Mouse (Mus musculus) kidney, embryonic 14.5 days (tissue): Measurements from ENCODE around the gene Dnah10. TPM values are rescaled to one million over a fixed set of nuclear protein-coding genes. Genes with fewer than 3 reads are reported as not detected.
"Not testable (repeated sequence)": the region's sequence is repeated elsewhere in the genome, so short reads cannot be mapped to it uniquely, and the experiment has no call there.

Experiments
- ATAC-seq: fragments of 200-750 bp; cut with Nextera tagmentation; 2 replicates; pipeline ENCODE4 v1.8.0; 2017; ENCODE audit warnings: moderate number of reproducible peaks, mild to moderate bottlenecking, moderate TSS enrichment, moderate library complexity; ENCODE audit not compliant: low FRiP score, low TSS enrichment
- H3K27ac ChIP-seq: fragments of 300-500 bp; sonication (generic); 2 replicates; pipeline ENCODE4 v1.5.1; 2014; ENCODE audit warnings: low read depth, mild to moderate bottlenecking, low read length, moderate library complexity, mixed read lengths
- H3K27me3 ChIP-seq: fragments of 300-500 bp; sonication (generic); 2 replicates; pipeline ENCODE4 v1.6.1; 2014; ENCODE audit warnings: mild to moderate bottlenecking, low read length; ENCODE audit not compliant: control insufficient read depth, insufficient read depth
- H3K36me3 ChIP-seq: fragments of 300-500 bp; sonication (generic); 2 replicates; pipeline ENCODE4 v1.6.1; 2014; ENCODE audit warnings: low read length, mixed read lengths; ENCODE audit not compliant: control insufficient read depth, insufficient read depth
- H3K4me1 ChIP-seq: fragments of 300-500 bp; sonication (generic); 2 replicates; pipeline ENCODE4 v1.6.1; 2014; ENCODE audit warnings: low read length, mixed read lengths; ENCODE audit not compliant: control insufficient read depth, insufficient read depth
- H3K4me2 ChIP-seq: fragments of 300-500 bp; sonication (generic); replicated peaks from 2 replicates; pipeline ENCODE4 v1.6.1; 2014; ENCODE audit warnings: low read depth, mild to moderate bottlenecking, low read length
- H3K4me3 ChIP-seq: fragments of 300-500 bp; sonication (generic); 2 replicates; pipeline ENCODE4 v1.5.1; 2014; ENCODE audit warnings: mild to moderate bottlenecking, low read length
- H3K9ac ChIP-seq: fragments of 300-500 bp; sonication (generic); 2 replicates; pipeline ENCODE4 v1.6.1; 2014; ENCODE audit warnings: low read depth, mild to moderate bottlenecking, low read length, moderate library complexity
- H3K9me3 ChIP-seq: fragments of 300-500 bp; sonication (generic); 2 replicates; pipeline ENCODE4 v1.6.1; 2016; ENCODE audit warnings: low read length; ENCODE audit not compliant: control insufficient read depth
- WGBS: fragments of 180-500 bp; shearing (Covaris S2); extraction: QIAGEN DNeasy Blood & Tissue Kit; methylation state at CpG from one replicate; pipeline ENCODE4 v1.1.7; 2014; 5-methylcytosine and 5-hydroxymethylcytosine counted together
- polyA plus RNA-seq: library from polyadenylated mRNA; unstranded; fragments of >200 nt; fragmentation: Nextera tagmentation; extraction: Ambion mirVana; gene quantifications from 2 replicates; pipeline ENCODE4 v1.2.1, GENCODE M21; 2014

The Dnah10 gene
- polyA plus RNA-seq, 1 experiment from 2014 or later = 0.14 TPM

- WGBS = 83% methylated on average over 3 of the region's 3 CpGs
- Histone ChIP-seq H3K4me2 (no peak overlapping the region), H3K4me3 (no peak overlapping the region), H3K36me3 (no peaks in the 10 kb centered on the region), H3K27me3 (no peaks in the 10 kb centered on the region), H3K9me3 (0 out of 2 replicates have a peak, but pooled peaks cover 3% of the 10 kb centered on the region), H3K27ac (no peak overlapping the region), H3K9ac (no peak overlapping the region), H3K4me1 (no peaks in the 10 kb centered on the region)
- no peak for ATAC-seq
Observed at GRCm38 (mm10) chr5:124743841-124744240, 19.0 kb downstream of the Dnah10 start.

DNA sequence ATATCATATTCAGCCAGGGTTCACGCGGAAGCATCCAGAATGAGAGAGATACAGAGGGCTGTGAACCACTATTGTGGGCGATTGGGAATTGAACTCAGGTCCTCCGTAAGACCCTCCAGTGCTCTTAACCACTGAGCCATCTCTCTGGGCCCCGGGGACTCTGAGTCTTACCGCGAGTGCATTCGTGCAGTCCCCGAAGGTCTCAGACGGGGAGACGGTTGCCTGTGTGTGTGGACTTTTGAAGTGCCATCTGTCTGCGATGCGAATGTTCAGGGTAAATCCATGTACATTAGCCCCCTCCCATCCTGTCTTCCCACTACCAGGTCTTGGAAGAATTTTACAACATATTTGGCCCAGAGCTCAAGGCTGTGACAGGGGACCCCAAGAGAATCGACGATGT, 21.3 kb downstream of the Dnah10 start:
- WGBS = 91% methylated on average over 15 of the region's 15 CpGs
- no peak for ATAC-seq

DNA sequence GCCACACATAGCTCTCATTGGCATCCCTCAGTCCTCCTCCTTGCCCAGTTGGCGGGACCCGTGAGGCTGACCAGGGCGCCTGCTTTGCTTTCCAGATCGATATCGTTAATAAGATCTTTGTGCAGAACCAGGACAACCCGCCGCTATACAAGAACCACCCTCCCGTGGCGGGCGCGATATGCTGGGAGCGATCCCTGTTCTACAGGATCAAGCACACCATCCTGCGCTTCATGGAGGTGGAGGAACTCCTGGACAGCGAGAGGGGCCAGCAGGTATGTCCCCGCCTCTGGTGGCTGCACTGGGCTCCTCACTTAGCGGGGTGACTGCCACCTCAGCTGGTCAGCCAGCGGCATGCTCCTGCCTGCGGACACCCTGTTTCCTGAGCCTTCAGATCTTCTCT, 23.4 kb downstream of the Dnah10 start:
- no peak overlapping the region for H3K9ac ChIP-seq
- no peaks in the 10 kb centered on the region for H3K36me3 ChIP-seq
- H3K27me3 ChIP-seq = no peaks in the 10 kb centered on the region
- WGBS = 87% methylated on average over 18 of the region's 18 CpGs
- H3K9me3 ChIP-seq = no peaks in the 10 kb centered on the region
- no peak for ATAC-seq
- no peak overlapping the region for H3K27ac ChIP-seq
- no peak overlapping the region for H3K4me3 ChIP-seq
- H3K4me1 ChIP-seq = no peaks in the 10 kb centered on the region
- H3K4me2 ChIP-seq = no peak overlapping the region

More for the DNA sequence above, 21.3 kb downstream of the Dnah10 start:
- no peak overlapping the region for H3K4me3 ChIP-seq
- no peak overlapping the region for H3K27ac ChIP-seq
- no peak overlapping the region for H3K9ac ChIP-seq
- no peaks in the 10 kb centered on the region for H3K4me1 ChIP-seq
- no peaks in the 10 kb centered on the region for H3K9me3 ChIP-seq
- H3K27me3 ChIP-seq = no peaks in the 10 kb centered on the region
- H3K4me2 ChIP-seq = no peak overlapping the region
- H3K36me3 ChIP-seq = no peaks in the 10 kb centered on the region

GRCm38 (mm10) chr5:124751656-124752055, 26.8 kb downstream of the Dnah10 start:
- H3K4me3 ChIP-seq = no peak overlapping the region
- no peak for ATAC-seq
- no peak overlapping the region for H3K9ac ChIP-seq
- H3K4me1 ChIP-seq = no peaks in the 10 kb centered on the region
- no peak overlapping the region for H3K27ac ChIP-seq
- 82% methylated on average over 9 of the region's 9 CpGs for WGBS
- H3K4me2 ChIP-seq = no peak overlapping the region
- no peaks in the 10 kb centered on the region for H3K36me3 ChIP-seq
- no peaks in the 10 kb centered on the region for H3K9me3 ChIP-seq
- no peaks in the 10 kb centered on the region for H3K27me3 ChIP-seq

DNA sequence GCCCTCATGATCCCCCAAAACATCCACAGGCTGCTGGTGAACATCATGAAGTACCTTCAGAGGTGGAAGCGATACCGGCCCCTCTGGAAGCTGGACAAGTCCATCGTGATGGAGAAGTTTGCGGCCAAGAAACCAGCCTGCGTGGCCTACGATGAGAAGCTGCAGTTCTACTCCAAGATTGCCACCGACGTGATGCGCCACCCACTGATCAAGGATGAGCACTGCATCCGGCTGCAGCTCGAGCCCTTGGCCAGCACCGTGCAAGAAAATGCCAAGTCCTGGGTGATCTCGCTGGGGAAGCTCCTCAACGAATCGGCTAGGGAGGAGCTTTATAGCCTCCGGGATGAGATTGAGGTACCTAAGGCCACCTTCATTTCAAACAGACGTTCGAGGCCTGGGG, 36.1 kb downstream of the Dnah10 start:
- H3K27me3 ChIP-seq = no peaks in the 10 kb centered on the region
- H3K4me1 ChIP-seq = no peaks in the 10 kb centered on the region
- 65% methylated on average over 18 of the region's 18 CpGs for WGBS

GRCm38 (mm10) chr5:124761787-124762186, 36.9 kb downstream of the Dnah10 start:
- 97% methylated on average over 1 of the region's 1 CpGs for WGBS
- Histone ChIP-seq H3K4me1 (no peaks in the 10 kb centered on the region), H3K27ac (no peak overlapping the region), H3K36me3 (no peaks in the 10 kb centered on the region), H3K9ac (no peak overlapping the region), H3K4me2 (no peak overlapping the region), H3K9me3 (peaks cover 5% of the 10 kb centered on the region; the same call in 1 of the 2 replicates), H3K27me3 (no peaks in the 10 kb centered on the region), H3K4me3 (no peak overlapping the region)
- ATAC-seq = no peak

More for the DNA sequence above, 36.1 kb downstream of the Dnah10 start:
- Histone ChIP-seq H3K4me3 (no peak overlapping the region), H3K27ac (no peak overlapping the region), H3K9ac (no peak overlapping the region), H3K36me3 (no peaks in the 10 kb centered on the region), H3K4me2 (no peak overlapping the region), H3K9me3 (peaks cover 5% of the 10 kb centered on the region; the same call in 1 of the 2 replicates)
- ATAC-seq = no peak

GRCm38 (mm10) chr5:124774552-124774951, 49.7 kb downstream of the Dnah10 start:
- WGBS = 65% methylated on average over 3 of the region's 3 CpGs
- H3K4me3 ChIP-seq = no peak overlapping the region
- no peak overlapping the region for H3K4me2 ChIP-seq
- no peaks in the 10 kb centered on the region for H3K36me3 ChIP-seq
- H3K9ac ChIP-seq = no peak overlapping the region
- no peak for ATAC-seq
- H3K4me1 ChIP-seq = no peaks in the 10 kb centered on the region
- H3K27ac ChIP-seq = no peak overlapping the region
- H3K9me3 ChIP-seq = no peaks in the 10 kb centered on the region
- H3K27me3 ChIP-seq = no peaks in the 10 kb centered on the region

DNA sequence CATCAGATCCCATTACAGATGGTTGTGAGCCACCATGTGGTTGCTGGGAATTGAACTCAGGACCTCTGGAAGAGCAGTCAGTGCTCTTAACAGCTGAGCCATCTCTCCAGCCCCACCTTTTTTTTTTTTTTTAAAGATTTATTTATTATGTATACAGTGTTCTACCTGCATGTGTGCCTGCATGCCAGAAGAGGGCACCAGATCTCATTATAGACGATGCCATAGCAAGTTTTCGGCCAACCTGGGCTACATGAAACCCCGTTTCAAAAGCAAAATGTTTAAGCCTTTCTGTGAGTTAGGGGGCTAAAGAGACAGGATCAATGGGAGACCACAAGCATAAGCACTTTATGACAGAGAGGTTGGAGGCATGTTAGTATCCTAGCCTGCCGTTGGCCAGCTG, 51.4 kb downstream of the Dnah10 start:
- H3K4me1 ChIP-seq, H3K9ac ChIP-seq, ATAC-seq, H3K27ac ChIP-seq, H3K36me3 ChIP-seq, H3K4me3 ChIP-seq, H3K27me3 ChIP-seq, H3K4me2 ChIP-seq, H3K9me3 ChIP-seq: not testable (repeated sequence)
- WGBS = 88% methylated on average over 4 of the region's 4 CpGs

- no peak for ATAC-seq
- Histone ChIP-seq H3K27me3 (no peaks in the 10 kb centered on the region), H3K27ac (no peak overlapping the region), H3K4me3 (no peak overlapping the region), H3K9me3 (no peaks in the 10 kb centered on the region), H3K4me1 (no peaks in the 10 kb centered on the region), H3K9ac (no peak overlapping the region), H3K4me2 (no peak overlapping the region), H3K36me3 (no peaks in the 10 kb centered on the region)
- WGBS = 61% methylated on average over 6 of the region's 6 CpGs
Observed at GRCm38 (mm10) chr5:124777178-124777709, 52.4 kb downstream of the Dnah10 start.
